Mouse (Mus musculus): ENCODE measurements around the gene Metap2.

DNA sequence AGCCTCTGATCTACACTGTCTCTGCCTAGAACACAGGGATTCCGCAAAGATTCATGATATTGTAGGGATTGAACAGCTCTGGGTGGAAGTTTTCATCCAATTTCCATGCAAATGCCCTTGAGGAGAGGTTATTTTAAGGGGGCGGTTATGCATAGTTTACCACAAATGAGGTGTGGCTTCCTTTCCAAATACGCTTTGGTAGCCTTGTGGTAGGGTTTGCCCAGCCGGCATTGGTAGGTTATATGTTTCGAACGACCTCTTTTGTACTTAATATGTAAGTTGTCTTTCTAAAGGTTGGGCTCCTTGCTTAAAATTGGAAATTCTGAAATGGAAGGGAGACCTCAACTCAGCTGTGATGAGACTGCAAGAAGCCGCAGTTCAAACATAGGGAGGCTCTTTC, 11.6 kb upstream of the Metap2 start:
- TF ChIP-seq POLR2A (IDR thresholded peaks at IDR 0.05; ENCODE audit: low read depth, low read length), result no peak
- TF ChIP-seq CTCF (IDR thresholded peaks at IDR 0.05; ENCODE audit: borderline replicate concordance, insufficient read depth, low read length), result no peak

All from embryonic fibroblast, embryonic 13.5 days (primary cell).